Mouse (Mus musculus) mouse embryonic stem cell (cell line): ENCODE data around the gene G2e3.

Experiments used
- in situ Hi-C, 2 experiments: fragments of 300-500 bp; cut with MboI; formaldehyde crosslinking; loops; 1 replicate in 1 of 2; 3 replicates in 1 of 2; pipeline ENCODE4 v1.14.3; 2019 to 2020; ENCODE audit warnings: low sequenced_read_pairs in 2 of 2, low pct_unique_long_range_greater_than_20kb in 1 of 2, mixed read lengths in 1 of 2; ENCODE audit not compliant: unreplicated experiment in 1 of 2

G2e3 gene

DNA sequence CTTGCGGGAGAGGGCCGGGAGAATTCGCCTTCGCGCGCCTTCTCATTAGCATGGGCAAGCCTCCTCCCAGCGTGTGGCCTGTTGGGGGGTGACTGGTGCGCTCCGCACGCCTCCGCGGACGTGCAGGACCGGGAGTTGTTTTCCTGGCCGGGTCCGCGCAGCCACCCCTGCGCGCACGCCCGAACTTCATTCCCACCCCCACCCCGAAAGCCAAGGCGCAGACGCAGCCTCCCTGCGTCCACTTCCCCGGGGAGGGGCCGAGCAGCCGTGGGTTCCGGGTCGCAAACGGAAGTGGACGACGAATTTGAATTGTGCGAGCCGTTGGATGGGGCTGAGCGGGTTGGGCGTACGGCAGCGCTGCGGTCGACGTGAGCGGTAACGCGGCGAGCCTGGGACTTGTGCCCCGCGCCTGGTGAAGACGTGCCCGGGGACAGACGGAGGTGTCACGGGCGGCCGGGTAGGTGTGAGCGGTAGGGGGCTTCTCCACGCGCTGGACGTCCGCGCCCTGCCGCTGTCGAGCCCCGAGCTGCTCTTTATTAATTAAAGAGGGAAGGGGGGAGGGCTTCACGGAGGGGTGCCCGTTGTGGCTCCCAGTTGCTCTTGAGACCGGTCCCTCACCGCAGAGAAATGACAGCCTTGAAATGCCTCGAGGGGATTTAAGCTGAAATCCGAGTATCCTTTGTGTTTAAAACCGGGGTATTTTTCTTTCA lies at the start of gene G2e3:
G2e3 (plus strand) TSS at position 74 of the 710 bp plus-strand sequence.
- in situ Hi-C loops = no loop called here

DNA sequence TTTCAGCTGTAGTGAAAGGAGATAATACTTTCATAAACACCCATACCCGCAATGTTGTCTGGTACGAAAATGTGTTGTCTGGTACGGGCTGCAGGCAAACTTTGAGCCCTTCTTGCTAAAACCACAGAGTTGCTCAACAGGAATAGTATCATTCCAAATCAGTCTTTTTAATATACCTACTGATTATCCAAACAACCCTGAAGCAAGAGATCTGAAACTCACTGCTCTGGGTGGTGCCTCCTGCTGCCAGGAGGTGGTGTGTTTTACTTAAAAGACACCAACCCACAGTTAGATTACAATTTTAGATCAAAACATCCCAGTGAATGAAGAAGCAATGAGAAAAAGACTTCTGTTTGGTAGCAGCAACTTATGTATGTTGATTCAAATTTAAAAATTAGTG lies 24.3 kb upstream of the G2e3 start:
- in situ Hi-C loops = no loop called here

DNA sequence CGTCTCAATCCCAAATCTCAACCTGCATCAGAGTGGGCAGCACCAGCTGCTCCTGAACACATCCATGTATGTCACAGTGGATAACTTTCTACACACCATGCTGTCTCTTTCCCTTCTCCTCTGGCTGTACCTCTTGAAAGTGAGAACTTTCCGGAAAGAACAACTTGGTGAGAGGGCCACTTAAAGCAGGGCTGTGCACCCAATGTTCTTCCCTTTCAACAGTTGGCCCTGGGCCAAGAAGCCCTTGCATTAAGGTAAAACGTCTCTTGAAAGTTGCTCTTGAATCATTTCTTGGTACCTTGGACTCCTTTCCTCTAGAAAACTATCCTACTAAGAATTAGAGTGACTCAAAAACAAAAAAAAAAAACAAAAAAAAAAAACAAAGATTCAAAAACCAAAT lies 21.0 kb upstream of the G2e3 start:
- in situ Hi-C loops = no loop called here

DNA sequence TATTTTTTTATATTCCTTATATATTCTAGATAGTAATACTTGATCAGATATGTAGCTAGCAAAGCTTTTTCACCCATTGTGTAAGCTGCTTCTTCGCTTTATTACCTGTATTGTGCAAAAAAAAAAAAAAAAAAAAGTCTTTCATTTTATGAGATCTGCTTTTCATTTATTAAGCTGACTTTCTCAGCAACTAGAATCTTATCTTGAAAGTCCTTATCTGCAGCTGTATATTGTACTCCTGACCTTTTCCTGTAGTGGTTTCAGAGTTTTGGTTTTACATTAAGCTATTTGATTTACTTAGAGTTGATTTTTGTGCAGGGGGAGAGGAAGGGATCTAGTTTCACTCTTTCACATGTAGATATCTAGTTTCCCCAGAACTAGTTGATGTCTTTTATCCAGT lies 10.8 kb upstream of the G2e3 start:
- in situ Hi-C loops = no loop called here

DNA sequence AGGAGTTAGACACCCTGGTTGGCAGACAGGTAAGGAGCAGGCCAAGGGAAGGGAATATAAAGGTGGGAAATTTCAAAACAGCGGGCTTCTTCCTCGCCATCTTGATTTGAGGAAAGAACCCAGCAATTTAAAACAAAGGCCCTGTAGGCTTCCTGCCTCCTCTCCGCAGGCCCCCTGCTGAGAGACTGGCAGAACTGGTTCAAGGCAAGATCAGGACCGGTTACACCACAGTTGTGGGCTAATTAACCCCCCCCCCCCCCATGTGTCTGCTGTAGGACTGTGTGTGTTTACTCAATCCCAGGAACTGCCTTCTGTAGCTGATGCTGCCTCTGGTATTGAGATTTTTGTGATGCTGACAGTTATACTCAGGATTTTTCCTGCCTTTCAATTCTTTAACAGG lies 1.7 kb upstream of the G2e3 start:
- in situ Hi-C loops = no loop called here

- in situ Hi-C loops = no loop called here
Measured at GRCm38 (mm10) chr12:51348698-51348998, 787 bp downstream of the G2e3 start.

DNA sequence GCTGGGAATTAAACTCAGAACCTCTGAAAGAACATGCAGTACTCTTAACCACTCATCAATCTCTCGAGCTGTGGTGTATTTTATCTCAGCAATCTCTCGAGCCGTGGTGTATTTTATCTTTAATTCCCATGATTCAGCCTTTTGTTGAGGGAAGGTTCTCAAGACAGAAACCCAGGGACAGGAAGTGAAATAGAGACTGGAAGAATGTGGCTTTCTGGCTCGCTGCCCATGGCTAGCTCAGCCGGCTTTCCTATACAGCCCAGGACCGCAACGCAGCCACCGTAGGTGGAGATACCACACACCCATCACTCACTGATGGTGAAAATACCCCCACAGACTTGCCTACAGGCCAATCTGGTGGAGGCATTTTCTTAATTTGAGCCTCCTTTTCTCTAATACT lies 7.4 kb downstream of the G2e3 start:
- in situ Hi-C loops = no loop called here

DNA sequence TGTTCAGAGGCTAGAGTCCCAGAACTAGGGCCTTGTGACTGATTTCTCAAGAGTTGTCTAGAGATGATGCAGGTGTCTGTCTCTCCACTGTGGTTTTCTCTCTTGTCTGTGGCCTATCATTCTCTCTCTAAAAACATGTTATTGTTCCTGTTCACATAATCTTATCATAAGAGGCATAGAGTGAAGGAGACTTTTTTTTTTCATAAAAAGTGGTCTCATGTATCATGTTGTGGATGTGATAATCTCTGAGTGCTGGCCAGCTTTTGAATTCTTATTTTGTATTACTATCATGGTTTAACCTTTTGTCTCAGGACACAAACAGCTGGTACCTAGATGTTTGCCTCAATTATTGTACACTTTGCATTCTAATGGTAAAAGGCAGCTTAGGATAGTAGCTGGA lies 13.4 kb downstream of the G2e3 start:
- in situ Hi-C loops = no loop called here

GRCm38 (mm10) chr12:51362898-51363297 lies 15.0 kb downstream of the G2e3 start:
- in situ Hi-C loops = no loop called here

GRCm38 (mm10) chr12:51368504-51368903 lies 20.6 kb downstream of the G2e3 start:
- in situ Hi-C loops = no loop called here

- in situ Hi-C loops = no loop called here
Measured at GRCm38 (mm10) chr12:51377003-51377887, 29.4 kb downstream of the G2e3 start, which contains the start of gene Scfd1. Scfd1 (plus strand) TSS chr12:51377510.

GRCm38 (mm10) chr12:51377888-51378190 lies 30.0 kb downstream of the G2e3 start:
- in situ Hi-C loops = no loop called here

DNA sequence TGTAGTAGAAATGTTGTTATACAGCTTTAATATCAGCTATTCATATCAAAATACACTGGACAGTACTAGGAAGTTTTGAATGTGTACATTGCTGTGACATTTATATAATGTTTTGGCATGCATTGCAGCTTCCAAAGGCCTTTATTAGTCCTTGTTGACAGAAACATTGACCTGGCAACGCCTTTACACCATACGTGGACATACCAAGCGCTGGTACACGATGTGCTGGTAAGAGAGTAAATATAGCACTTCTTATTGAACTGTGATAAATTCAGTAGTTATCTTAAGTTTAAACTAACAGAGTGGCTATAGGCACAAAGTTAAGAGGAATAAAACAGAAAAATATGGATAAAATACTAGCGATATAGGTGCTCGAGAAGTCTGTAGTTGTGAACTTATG lies 52.0 kb downstream of the G2e3 start:
- in situ Hi-C loops = loop anchor here in 1 of 2 experiments (10.0 kb wide), 1 partner anchor 175 kb away; no protein-coding TSS in a partner anchor

DNA sequence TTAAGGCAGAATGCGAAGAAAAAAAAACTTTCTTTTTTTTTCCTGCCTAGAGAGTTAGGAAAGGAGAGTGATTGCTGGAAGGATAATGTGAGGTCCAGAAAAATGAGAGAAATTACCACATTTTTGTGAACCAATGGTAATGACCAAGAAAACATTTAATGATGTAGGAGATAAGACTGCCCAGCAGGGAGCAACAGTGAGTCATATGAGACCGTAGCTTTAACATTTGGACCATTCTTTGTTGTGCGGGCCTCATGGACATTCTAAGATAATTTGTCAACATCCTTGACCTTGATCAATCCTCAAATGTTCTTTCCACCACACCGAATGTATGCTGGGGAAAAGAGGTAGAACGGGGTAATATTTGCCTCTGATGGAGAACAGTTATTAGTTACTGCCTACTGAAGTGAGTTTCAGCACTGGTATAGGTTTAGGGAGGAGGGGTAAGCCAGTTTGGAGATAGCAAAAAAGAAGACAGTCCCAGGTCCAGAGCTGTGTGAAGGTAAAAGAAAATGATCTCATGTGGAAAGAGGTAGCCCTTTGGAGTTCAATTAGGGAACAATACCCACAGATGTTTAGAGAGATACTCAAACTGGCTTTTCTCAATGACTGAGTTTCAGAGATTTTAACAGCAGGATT lies 54.3 kb downstream of the G2e3 start:
- in situ Hi-C loops = loop anchor here in 1 of 2 experiments (10.0 kb wide), 1 partner anchor 173 kb away; no protein-coding TSS in a partner anchor

GRCm38 (mm10) chr12:51403987-51404586 lies 56.2 kb downstream of the G2e3 start:
- in situ Hi-C loops = loop anchor here in 1 of 2 experiments (10.0 kb wide), 1 partner anchor 171 kb away; no protein-coding TSS in a partner anchor

GRCm38 (mm10) chr12:51411362-51411761 lies 63.5 kb downstream of the G2e3 start:
- in situ Hi-C loops = no loop called here
